Mouse (Mus musculus) liver, adult 2 months (tissue): ENCODE measurements around the gene Mark2. TPM values are rescaled to one million over a fixed set of nuclear protein-coding genes. Genes with fewer than 3 reads are reported as not detected.
"Not testable (repeated sequence)": the region's sequence is repeated elsewhere in the genome, so short reads cannot be mapped to it uniquely, and the experiment has no call there.

Experiments used
- DNase-seq: peaks from one replicate; pipeline ENCODE4 v3.0.0-alpha.2; 2011; ENCODE audit warnings: low read depth, low spot score; ENCODE audit errors: extremely low read depth
- H3K27ac ChIP-seq: fragments of 200-500 bp; replicated peaks from 2 replicates; pipeline ENCODE4 v1.5.1; 2012; ENCODE audit warnings: low read depth, mild to moderate bottlenecking, control low read depth, inconsistent platforms, low read length; ENCODE audit not compliant: insufficient read depth
- H3K27me3 ChIP-seq: fragments of 200-500 bp; 2 replicates; pipeline ENCODE4 v1.6.1; 2012; ENCODE audit warnings: mild to moderate bottlenecking, moderate library complexity, low read length, inconsistent platforms; ENCODE audit not compliant: control insufficient read depth, insufficient read depth
- H3K36me3 ChIP-seq: fragments of 200-500 bp; 2 replicates; pipeline ENCODE4 v1.6.1; 2012; ENCODE audit warnings: low read length, inconsistent platforms; ENCODE audit not compliant: control insufficient read depth, insufficient read depth
- H3K4me1 ChIP-seq: fragments of 200-500 bp; 2 replicates; pipeline ENCODE4 v1.6.1; 2011; ENCODE audit warnings: low read length; ENCODE audit not compliant: control insufficient read depth, insufficient read depth
- H3K4me3 ChIP-seq: fragments of 200-500 bp; 2 replicates; pipeline ENCODE4 v1.5.1; 2011; ENCODE audit warnings: low read depth, mild to moderate bottlenecking, control low read depth, low read length, moderate library complexity; ENCODE audit not compliant: insufficient read depth
- H3K79me2 ChIP-seq: fragments of 200-500 bp; 2 replicates; pipeline ENCODE4 v1.6.1; 2012; ENCODE audit warnings: inconsistent platforms, mild to moderate bottlenecking, low read length, moderate library complexity; ENCODE audit not compliant: control insufficient read depth, insufficient read depth
- H3K9ac ChIP-seq: fragments of 200-500 bp; 2 replicates; pipeline ENCODE4 v1.6.1; 2012; ENCODE audit warnings: low read depth, mild to moderate bottlenecking, control low read depth, inconsistent platforms, low read length
- CTCF ChIP-seq: fragments of 200-500 bp; IDR thresholded peaks from 2 replicates; pipeline ENCODE4 v1.5.1; 2011; ENCODE audit warnings: low read depth, low read length, control low read depth
- POLR2A ChIP-seq: fragments of 200-500 bp; IDR thresholded peaks from 2 replicates; pipeline ENCODE4 v1.6.1; 2011; ENCODE audit warnings: low read length, control low read depth; ENCODE audit not compliant: insufficient read depth; ENCODE audit errors: extremely low read depth
- WGBS: fragments of 180-500 bp; shearing (Covaris S2); methylation state at CpG from one replicate; pipeline ENCODE4 v1.1.7; 2018; 5-methylcytosine and 5-hydroxymethylcytosine counted together
- polyA plus RNA-seq: library from polyadenylated mRNA; depleted of rRNA; stranded (reverse); fragments of >200 nt; gene quantifications from 2 replicates; pipeline ENCODE4 v1.2.3, GENCODE M21; 2012
- total RNA-seq: library from RNA; depleted of rRNA; stranded (reverse); fragments of >200 nt; gene quantifications from 2 replicates; pipeline ENCODE4 v1.2.3, GENCODE M21; 2014

Mark2 gene
- total and polyA plus RNA-seq, 2 experiments: 4.6 to 19.8 TPM

DNA sequence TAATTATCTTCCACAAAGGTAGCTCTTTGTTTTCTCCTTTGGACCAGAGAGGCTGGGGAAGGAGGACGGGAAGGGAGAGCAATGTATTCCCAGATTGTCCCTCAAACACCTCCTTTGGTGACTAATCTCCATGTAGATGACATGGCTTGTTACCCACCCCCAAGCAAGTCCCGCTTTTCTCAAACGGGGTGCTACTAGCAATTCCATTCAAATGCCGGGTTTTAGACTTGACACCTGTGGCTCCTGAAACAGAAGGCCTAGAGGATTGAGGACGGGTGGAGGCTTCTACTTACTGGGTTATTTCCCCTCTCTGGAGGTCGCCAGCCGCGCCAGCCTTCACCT, 40.2 kb upstream of the Mark2 start:
- TF ChIP-seq POLR2A (no peak), CTCF (no peak)
- H3K36me3 ChIP-seq: no peaks in the 10 kb centered on the region; the same call in 1 of the 2 replicates
- H3K79me2 ChIP-seq: peaks cover 2% of the 10 kb centered on the region; the same call in 1 of the 2 replicates
- 33% methylated on average over 8 of the region's 8 CpGs for WGBS
- no peak overlapping the region for H3K27ac ChIP-seq
- H3K9ac ChIP-seq: peak overlapping the region; percentile 85
- DNase-seq: no peak
- H3K4me1 ChIP-seq: no peaks in the 10 kb centered on the region; the same call in 1 of the 2 replicates
- peak overlapping the region; percentile 87 for H3K4me3 ChIP-seq
- H3K27me3 ChIP-seq: no peaks in the 10 kb centered on the region

- Histone ChIP-seq H3K79me2 (peaks cover 2% of the 10 kb centered on the region; the same call in 1 of the 2 replicates), H3K27ac (no peak overlapping the region), H3K4me1 (no peaks in the 10 kb centered on the region), H3K27me3 (no peaks in the 10 kb centered on the region), H3K9ac (no peak overlapping the region), H3K4me3 (no peak overlapping the region), H3K36me3 (peaks cover 12% of the 10 kb centered on the region; the same call in 1 of the 2 replicates)
- WGBS: 79% methylated on average over 2 of the region's 2 CpGs
- TF ChIP-seq POLR2A: no peak
- DNase-seq: no peak
These were observed 36.0 kb upstream of the Mark2 start for GRCm38 (mm10) chr19:7377639-7378038.

- Histone ChIP-seq H3K4me1 (no peaks in the 10 kb centered on the region), H3K79me2 (peaks cover 1% of the 10 kb centered on the region; the same call in 1 of the 2 replicates), H3K4me3 (no peak overlapping the region), H3K9ac (no peak overlapping the region), H3K27ac (no peak overlapping the region), H3K36me3 (peaks cover 22% of the 10 kb centered on the region), H3K27me3 (no peaks in the 10 kb centered on the region)
- TF ChIP-seq POLR2A (no peak), CTCF (no peak)
- no peak for DNase-seq
- 97% methylated on average over 8 of the region's 8 CpGs for WGBS
These were observed 32.8 kb upstream of the Mark2 start for GRCm38 (mm10) chr19:7374491-7374890.

- peaks cover 24% of the 10 kb centered on the region for H3K36me3 ChIP-seq
- DNase-seq, H3K27ac ChIP-seq, H3K9ac ChIP-seq, H3K79me2 ChIP-seq, H3K4me3 ChIP-seq, H3K27me3 ChIP-seq, H3K4me1 ChIP-seq: not testable (repeated sequence)
- WGBS: 80% methylated on average over 4 of the region's 4 CpGs
These were observed 27.8 kb upstream of the Mark2 start for GRCm38 (mm10) chr19:7369469-7369868.

GRCm38 (mm10) chr19:7353636-7354035, 12.0 kb upstream of the Mark2 start:
- TF ChIP-seq CTCF (no peak), POLR2A (no peak)
- WGBS: 76% methylated on average over 6 of the region's 6 CpGs
- H3K9ac ChIP-seq: no peak overlapping the region
- H3K27me3 ChIP-seq: no peaks in the 10 kb centered on the region
- DNase-seq: no peak
- no peaks in the 10 kb centered on the region for H3K4me1 ChIP-seq
- no peak overlapping the region for H3K27ac ChIP-seq
- no peaks in the 10 kb centered on the region for H3K36me3 ChIP-seq
- no peak overlapping the region for H3K4me3 ChIP-seq
- no peaks in the 10 kb centered on the region for H3K79me2 ChIP-seq

GRCm38 (mm10) chr19:7352809-7353495, 11.3 kb upstream of the Mark2 start:
- no peak for TF ChIP-seq POLR2A
- DNase-seq: no peak
- H3K27me3 ChIP-seq: no peaks in the 10 kb centered on the region
- H3K4me3 ChIP-seq: no peak overlapping the region
- H3K27ac ChIP-seq: no peak overlapping the region
- H3K9ac ChIP-seq: no peak overlapping the region
- 83% methylated on average over 11 of the region's 11 CpGs for WGBS
- no peaks in the 10 kb centered on the region for H3K79me2 ChIP-seq
- H3K36me3 ChIP-seq: no peaks in the 10 kb centered on the region
- H3K4me1 ChIP-seq: no peaks in the 10 kb centered on the region
